Mouse (Mus musculus) splenic B cell, adult 2 months (primary cell): Measurements from ENCODE around the gene Sec62.
"Not testable (repeated sequence)": the region's sequence is repeated elsewhere in the genome, so short reads cannot be mapped to it uniquely, and the experiment has no call there.

Source experiments
- DNase-seq: peaks from one replicate; pipeline ENCODE4 v3.0.0-alpha.2; 2011; ENCODE audit warnings: low read depth, low spot score
- H3K27me3 ChIP-seq: 2 replicates; pipeline ENCODE4 v1.6.1; 2012; ENCODE audit warnings: mild to moderate bottlenecking, low read length, moderate library complexity, mixed read lengths; ENCODE audit not compliant: control insufficient read depth, poor library complexity, insufficient read depth, severe bottlenecking
- H3K36me3 ChIP-seq: 2 replicates; pipeline ENCODE4 v1.6.1; 2012; ENCODE audit warnings: mild to moderate bottlenecking, low read length, moderate library complexity, mixed read lengths; ENCODE audit not compliant: control insufficient read depth, poor library complexity, insufficient read depth, severe bottlenecking

Gene Sec62

DNA sequence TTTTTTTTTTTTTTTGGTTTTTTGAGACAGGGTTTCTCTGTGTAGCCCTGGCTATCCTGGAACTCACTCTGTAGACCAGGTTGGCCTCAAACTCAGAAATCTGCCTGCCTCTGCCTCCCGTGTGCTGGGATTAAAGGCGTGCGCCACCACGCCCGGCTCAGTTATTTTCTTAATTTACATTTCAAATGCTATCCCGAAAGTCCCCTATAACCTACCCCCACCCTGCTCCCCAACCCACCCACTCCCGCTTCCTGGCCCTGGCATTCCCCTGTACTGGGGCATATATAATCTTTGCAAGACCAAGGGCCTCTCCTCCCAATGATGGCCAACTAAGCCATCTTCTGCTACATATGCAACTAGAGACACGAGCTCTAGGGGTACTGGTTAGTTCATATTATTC, 66.9 kb downstream of the Sec62 start:
- not testable (repeated sequence) for DNase-seq, H3K36me3 ChIP-seq, H3K27me3 ChIP-seq

DNA sequence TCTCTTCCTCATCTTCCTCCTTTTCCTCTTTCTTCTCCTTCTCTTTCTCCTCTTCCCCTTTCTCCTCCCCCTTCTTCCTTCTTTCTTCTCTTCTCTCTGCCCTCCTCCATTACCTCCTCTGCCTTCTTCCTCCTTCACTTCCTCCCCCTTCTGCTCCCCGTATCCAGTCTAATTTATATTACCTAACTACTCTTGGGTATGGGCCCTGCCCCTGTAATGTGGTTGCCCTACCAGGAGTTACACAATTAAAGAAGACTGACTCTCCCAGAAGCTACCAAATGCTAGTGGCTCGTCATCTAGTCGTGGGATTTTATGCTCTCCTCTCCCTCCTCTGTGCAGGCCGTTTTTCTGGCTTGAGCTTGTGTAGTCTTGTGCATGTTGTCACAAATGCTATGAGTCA, 68.0 kb downstream of the Sec62 start:
- H3K36me3 ChIP-seq, result no peaks in the 10 kb centered on the region
- DNase-seq, result no peak
- H3K27me3 ChIP-seq, result no peaks in the 10 kb centered on the region

DNA sequence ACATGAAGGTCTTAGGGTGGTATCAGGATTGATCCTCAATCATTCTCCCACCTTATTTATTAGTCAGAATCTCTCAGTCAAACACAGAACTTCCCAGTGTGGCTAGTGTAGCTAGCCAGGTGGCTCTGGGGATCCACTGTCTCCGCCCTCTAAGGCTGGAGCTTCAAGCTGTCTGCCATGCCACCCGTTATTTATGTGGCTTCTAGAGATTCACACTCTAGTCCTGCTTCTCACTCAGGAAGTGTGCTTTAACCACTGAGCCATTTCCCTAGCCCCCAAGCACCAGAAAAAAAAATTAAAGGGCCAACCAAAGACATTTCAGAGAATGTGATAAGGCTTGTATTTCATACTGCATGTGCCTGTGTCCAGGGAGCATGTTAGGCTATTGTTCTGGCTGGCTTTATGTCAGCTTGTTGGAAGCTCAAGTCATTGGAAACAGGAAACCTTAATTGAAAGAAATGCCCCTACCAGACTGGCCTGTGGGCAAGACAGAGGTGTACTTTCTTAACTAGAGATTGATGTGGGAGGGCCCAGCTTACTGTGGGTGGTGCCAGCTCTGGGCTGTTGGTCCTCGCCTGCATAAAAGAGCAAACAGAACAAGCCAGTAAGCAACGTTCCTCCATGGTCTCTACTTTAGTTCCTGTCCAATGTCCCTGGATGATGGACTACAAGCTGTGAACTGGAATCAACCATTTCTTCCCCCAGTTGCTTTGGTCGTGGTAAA, 71.2 kb downstream of the Sec62 start:
- Histone ChIP-seq H3K36me3 (no peaks in the 10 kb centered on the region), H3K27me3 (no peaks in the 10 kb centered on the region)
- no peak for DNase-seq

DNA sequence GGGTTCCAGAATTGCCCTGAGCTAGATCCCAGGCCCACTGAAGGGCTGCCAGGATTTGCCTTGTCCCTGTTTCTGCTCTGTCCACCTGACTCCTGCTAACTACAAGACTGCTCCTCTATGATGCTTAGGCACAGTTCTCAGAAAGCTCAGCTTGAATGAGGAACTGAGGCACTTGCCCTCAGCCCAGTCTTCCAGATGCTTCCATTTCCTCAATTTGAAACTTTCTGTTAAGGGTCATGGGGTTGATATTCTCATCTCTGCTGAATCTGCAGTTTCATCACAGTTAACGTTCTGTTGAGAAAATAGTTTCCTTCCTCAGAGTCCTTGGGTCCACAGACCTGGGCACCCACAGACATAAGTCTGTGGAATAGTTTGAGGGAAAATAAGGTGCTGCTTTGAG, 72.0 kb downstream of the Sec62 start:
- Histone ChIP-seq H3K27me3 (no peaks in the 10 kb centered on the region), H3K36me3 (no peaks in the 10 kb centered on the region)
- peak; percentile 48 for DNase-seq

DNA sequence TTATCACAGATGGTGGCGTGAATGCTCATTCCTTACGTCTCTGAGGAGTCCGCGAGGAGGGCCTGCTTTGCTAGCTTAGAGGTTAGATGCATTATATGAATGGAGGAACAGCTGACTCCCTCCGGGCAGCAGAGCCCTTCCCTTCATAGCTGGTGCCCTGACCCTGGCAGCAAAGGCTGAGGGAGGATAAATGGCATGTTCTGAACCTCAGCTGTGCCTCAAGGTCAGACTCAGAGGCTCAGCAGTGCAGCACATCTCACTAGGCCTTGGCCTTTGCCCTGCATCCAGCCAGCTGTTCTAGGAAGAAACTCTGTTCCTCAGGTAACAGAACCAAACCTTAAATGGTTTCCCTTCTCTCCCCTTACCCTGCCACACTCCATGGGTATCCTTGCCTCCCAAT, 75.5 kb downstream of the Sec62 start:
- no peak for DNase-seq
- no peaks in the 10 kb centered on the region for H3K27me3 ChIP-seq
- H3K36me3 ChIP-seq, result no peaks in the 10 kb centered on the region

DNA sequence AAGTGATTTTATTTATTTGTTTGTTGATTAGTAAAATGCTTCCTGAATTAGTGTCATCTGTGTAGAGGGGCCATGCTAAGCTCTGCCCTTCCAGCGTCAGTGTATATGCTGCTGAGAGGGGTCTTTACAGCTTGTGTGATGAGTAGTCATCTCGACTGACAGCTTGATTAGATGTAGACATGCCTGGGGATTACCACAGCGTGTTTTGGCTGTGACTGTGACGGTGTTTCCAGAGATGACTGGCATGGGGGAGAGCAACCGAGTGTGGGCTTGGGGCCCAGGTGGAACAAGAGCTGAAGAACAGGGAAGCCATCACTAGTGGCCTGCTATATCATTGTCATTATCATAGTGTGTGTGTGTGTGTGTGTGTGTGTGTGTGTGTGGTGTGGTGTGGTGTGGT, 76.0 kb downstream of the Sec62 start:
- no peak for DNase-seq
- Histone ChIP-seq H3K36me3 (no peaks in the 10 kb centered on the region), H3K27me3 (no peaks in the 10 kb centered on the region)

DNA sequence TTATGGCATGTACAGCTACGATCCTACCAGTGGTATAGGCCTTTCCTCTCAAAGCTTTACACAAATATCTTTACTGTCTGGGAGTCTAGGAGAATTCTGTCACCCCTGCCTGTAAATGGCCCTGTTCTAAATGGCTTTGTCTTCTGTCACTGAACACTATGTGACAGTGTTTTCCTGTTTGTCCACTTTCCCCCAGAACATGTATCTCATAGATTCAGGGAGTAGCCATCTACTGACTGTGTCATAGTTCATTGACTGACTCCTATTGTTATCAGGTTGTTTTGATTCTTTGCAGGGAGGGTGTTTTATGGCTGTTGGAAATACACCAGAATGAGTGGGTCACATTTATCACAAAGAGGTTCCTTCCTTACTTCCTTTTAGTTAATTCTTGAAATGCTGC, 77.3 kb downstream of the Sec62 start:
- no peaks in the 10 kb centered on the region for H3K36me3 ChIP-seq
- H3K27me3 ChIP-seq, result no peaks in the 10 kb centered on the region
- no peak for DNase-seq
